Mouse (Mus musculus) heart, embryonic 11.5 days (tissue): ENCODE measurements around the gene Sept5. TPM values are rescaled to one million over a fixed set of nuclear protein-coding genes. Genes with fewer than 3 reads are reported as not detected.

Experiments used
- ATAC-seq: fragments of 200-750 bp; cut with Nextera tagmentation; replicated peaks from 2 replicates; pipeline ENCODE4 v1.8.0; 2017; ENCODE audit warnings: moderate library complexity; ENCODE audit not compliant: insufficient number of reproducible peaks, low FRiP score, low TSS enrichment
- H3K27ac ChIP-seq: fragments of 300-500 bp; sonication (generic); 2 replicates; pipeline ENCODE4 v1.5.1; 2014; ENCODE audit warnings: mild to moderate bottlenecking, low read depth, low read length
- H3K27me3 ChIP-seq: fragments of 300-500 bp; sonication (generic); 2 replicates; pipeline ENCODE4 v1.6.1; 2014; ENCODE audit warnings: mild to moderate bottlenecking, low read length, mixed read lengths; ENCODE audit not compliant: control insufficient read depth, insufficient read depth
- H3K36me3 ChIP-seq: fragments of 300-500 bp; sonication (generic); 2 replicates; pipeline ENCODE4 v1.6.1; 2014; ENCODE audit warnings: mild to moderate bottlenecking, low read length, moderate library complexity, mixed read lengths; ENCODE audit not compliant: control insufficient read depth, insufficient read depth
- H3K4me1 ChIP-seq: fragments of 300-500 bp; sonication (generic); 2 replicates; pipeline ENCODE4 v1.6.1; 2014; ENCODE audit warnings: low read length; ENCODE audit not compliant: control insufficient read depth, insufficient read depth
- H3K4me2 ChIP-seq: fragments of 300-500 bp; sonication (generic); 2 replicates; pipeline ENCODE4 v1.6.1; 2014; ENCODE audit warnings: mild to moderate bottlenecking, moderate library complexity
- H3K4me3 ChIP-seq: fragments of 300-500 bp; sonication (generic); 2 replicates; pipeline ENCODE4 v1.5.1; 2014; ENCODE audit warnings: low read depth, low read length
- H3K9ac ChIP-seq: fragments of 300-500 bp; sonication (generic); 2 replicates; pipeline ENCODE4 v1.6.1; 2014; ENCODE audit warnings: mild to moderate bottlenecking, low read depth, low read length, moderate library complexity
- H3K9me3 ChIP-seq: fragments of 300-500 bp; sonication (generic); replicated peaks from 2 replicates; pipeline ENCODE4 v1.6.1; 2016; ENCODE audit warnings: low read length; ENCODE audit not compliant: control insufficient read depth
- WGBS: fragments of 180-500 bp; shearing (Covaris S2); extraction: QIAGEN DNeasy Blood & Tissue Kit; methylation state at CpG from one replicate; pipeline ENCODE4 v1.1.7; 2014; ENCODE audit not compliant: insufficient replicate concordance; 5-methylcytosine and 5-hydroxymethylcytosine counted together
- polyA plus RNA-seq: library from polyadenylated mRNA; unstranded; fragments of >200 nt; fragmentation: Nextera tagmentation; extraction: Ambion mirVana; gene quantifications from 2 replicates; pipeline ENCODE4 v1.2.1, GENCODE M21; 2014

Sept5 gene
- polyA plus RNA-seq, 1 experiment from 2014 or later = 6.2 TPM

- Histone ChIP-seq H3K36me3 (no peaks in the 10 kb centered on the region), H3K9ac (no peak overlapping the region), H3K4me2 (no peak overlapping the region), H3K4me3 (no peak overlapping the region), H3K9me3 (no peaks in the 10 kb centered on the region), H3K27me3 (peaks cover 37% of the 10 kb centered on the region), H3K4me1 (peaks cover 13% of the 10 kb centered on the region), H3K27ac (no peak overlapping the region)
- WGBS = 46% methylated on average over 13 of the region's 13 CpGs
- ATAC-seq = peak; percentile 53; the same call in 1 of the 2 replicates
Measured at GRCm38 (mm10) chr16:18611752-18612151, 18.0 kb downstream of the Sept5 start.

- WGBS = 50% methylated on average over 2 of the region's 2 CpGs
- Histone ChIP-seq H3K4me1 (peaks cover 18% of the 10 kb centered on the region), H3K27me3 (peaks cover 24% of the 10 kb centered on the region), H3K9ac (no peak overlapping the region), H3K4me2 (no peak overlapping the region), H3K36me3 (no peaks in the 10 kb centered on the region), H3K27ac (no peak overlapping the region), H3K4me3 (no peak overlapping the region), H3K9me3 (no peaks in the 10 kb centered on the region)
- no peak for ATAC-seq
Measured at GRCm38 (mm10) chr16:18609099-18609498, 20.7 kb downstream of the Sept5 start.

DNA sequence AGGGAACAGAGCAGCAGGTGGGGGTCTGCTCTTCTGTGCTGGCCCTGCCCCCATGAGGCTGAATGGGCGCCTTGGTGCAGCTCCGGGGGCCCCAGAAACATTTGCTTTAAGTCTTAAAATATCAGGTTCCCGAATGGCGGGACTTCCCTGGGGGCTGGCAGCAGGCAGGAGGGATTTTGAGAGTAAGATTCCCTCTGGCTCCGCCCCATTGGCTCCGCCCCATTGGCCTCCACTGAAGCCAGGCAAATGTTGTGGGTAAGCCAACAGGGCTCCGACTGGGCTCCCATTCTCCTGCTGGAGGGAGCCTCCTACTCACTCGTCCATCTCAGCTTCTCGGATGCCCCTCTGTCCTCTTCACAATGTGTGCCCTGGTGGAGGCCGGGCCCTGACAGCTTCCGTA is 21.5 kb downstream of the Sept5 start:
- no peak for ATAC-seq
- Histone ChIP-seq H3K4me1 (peaks cover 24% of the 10 kb centered on the region), H3K9me3 (no peaks in the 10 kb centered on the region), H3K36me3 (no peaks in the 10 kb centered on the region), H3K27ac (no peak overlapping the region), H3K4me3 (no peak overlapping the region), H3K27me3 (peaks cover 24% of the 10 kb centered on the region), H3K9ac (no peak overlapping the region), H3K4me2 (peak overlapping the region; percentile 22; the same call in 1 of the 2 replicates)
- 7% methylated on average over 11 of the region's 11 CpGs for WGBS

DNA sequence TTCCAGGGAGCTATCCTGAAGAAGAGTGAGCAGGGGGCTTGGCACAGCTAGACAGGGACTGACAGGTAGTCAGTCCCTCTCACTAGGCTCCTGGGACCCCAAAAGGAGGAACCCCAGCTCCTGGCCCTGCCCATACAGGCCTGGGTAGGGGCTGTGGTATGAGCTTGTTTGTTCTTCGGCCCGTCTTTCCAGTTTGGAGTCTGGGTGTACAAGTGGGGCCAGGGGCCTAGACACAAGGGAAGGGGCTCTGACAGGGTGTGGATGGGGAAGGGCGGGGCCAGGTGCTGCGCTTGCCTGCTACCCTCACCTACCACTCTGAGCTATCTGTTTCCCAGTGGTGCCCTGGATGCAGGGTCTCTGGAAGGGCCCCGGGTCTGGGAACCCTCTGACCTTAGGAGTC is 24.0 kb downstream of the Sept5 start:
- 79% methylated on average over 5 of the region's 5 CpGs for WGBS
- no peaks in the 10 kb centered on the region for H3K9me3 ChIP-seq

DNA sequence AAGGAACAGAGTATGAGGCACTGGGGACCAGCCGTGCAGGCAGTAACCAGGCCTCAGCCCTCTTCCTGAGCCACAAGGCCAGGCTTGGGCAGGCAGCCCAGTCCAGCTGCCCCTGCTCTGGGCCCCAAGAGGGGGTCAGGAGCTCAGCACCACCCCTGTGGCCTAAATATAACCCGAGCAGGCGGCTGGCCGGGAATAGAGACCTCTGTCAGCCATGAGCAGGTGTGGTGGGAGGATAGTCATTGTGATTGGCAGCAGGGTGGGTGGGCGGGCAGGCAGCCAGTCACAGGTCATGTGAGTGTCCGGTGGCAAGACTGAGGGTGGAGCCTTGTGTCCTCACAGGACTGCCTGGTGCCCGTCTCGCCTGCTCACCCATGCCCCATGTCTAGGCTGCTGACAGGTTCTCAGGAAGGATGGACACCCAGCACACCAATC is 25.5 kb downstream of the Sept5 start:
- 41% methylated on average over 8 of the region's 8 CpGs for WGBS
- no peaks in the 10 kb centered on the region for H3K36me3 ChIP-seq
- H3K27me3 ChIP-seq = peaks cover 10% of the 10 kb centered on the region
- no peaks in the 10 kb centered on the region for H3K9me3 ChIP-seq
- ATAC-seq = peak; percentile 25; the same call in 1 of the 2 replicates
- H3K4me2 ChIP-seq = no peak overlapping the region
- H3K4me1 ChIP-seq = peaks cover 24% of the 10 kb centered on the region
- no peak overlapping the region for H3K4me3 ChIP-seq
- H3K9ac ChIP-seq = peak overlapping the region; percentile 50; the same call in 1 of the 2 replicates
- no peak overlapping the region for H3K27ac ChIP-seq

More for the DNA sequence above, 24.0 kb downstream of the Sept5 start:
- peaks cover 24% of the 10 kb centered on the region for H3K4me1 ChIP-seq
- H3K9ac ChIP-seq = no peak overlapping the region
- H3K4me2 ChIP-seq = no peak overlapping the region
- no peak overlapping the region for H3K27ac ChIP-seq
- no peak for ATAC-seq
- peaks cover 22% of the 10 kb centered on the region for H3K27me3 ChIP-seq
- no peaks in the 10 kb centered on the region for H3K36me3 ChIP-seq
- H3K4me3 ChIP-seq = no peak overlapping the region

DNA sequence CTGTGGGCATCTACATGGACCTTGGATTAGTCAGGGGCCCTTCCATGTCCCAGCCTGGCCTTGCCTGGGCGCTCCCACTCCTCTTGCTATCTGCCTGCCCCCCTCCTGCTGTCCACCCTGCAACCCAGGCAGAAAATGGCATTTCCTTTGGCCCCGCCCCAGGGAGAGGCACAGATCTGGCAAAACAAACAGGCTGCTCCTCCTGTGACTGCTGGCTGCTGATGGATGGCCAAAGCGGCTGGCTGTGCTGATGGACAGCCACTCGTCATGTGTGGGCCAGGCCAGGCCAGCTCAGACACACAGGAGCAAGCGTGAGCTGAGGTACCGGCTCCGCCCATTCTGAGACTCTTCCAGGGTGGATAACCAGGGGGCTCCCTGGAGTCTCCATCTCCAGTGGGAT is 28.3 kb downstream of the Sept5 start:
- Histone ChIP-seq H3K9ac (no peak overlapping the region), H3K27me3 (peaks cover 5% of the 10 kb centered on the region; the same call in 1 of the 2 replicates), H3K4me3 (no peak overlapping the region), H3K27ac (no peak overlapping the region), H3K4me1 (peaks cover 24% of the 10 kb centered on the region), H3K36me3 (no peaks in the 10 kb centered on the region), H3K9me3 (no peaks in the 10 kb centered on the region), H3K4me2 (no peak overlapping the region)
- 47% methylated on average over 7 of the region's 7 CpGs for WGBS
- no peak; the same call in 1 of the 2 replicates for ATAC-seq

GRCm38 (mm10) chr16:18598006-18598405 is 31.7 kb downstream of the Sept5 start:
- no peak for ATAC-seq
- no peak overlapping the region for H3K4me2 ChIP-seq
- peaks cover 27% of the 10 kb centered on the region for H3K27me3 ChIP-seq

GRCm38 (mm10) chr16:18596255-18596654 is 33.5 kb downstream of the Sept5 start:
- H3K36me3 ChIP-seq = no peaks in the 10 kb centered on the region
- H3K27me3 ChIP-seq = peaks cover 41% of the 10 kb centered on the region
- H3K9me3 ChIP-seq = no peaks in the 10 kb centered on the region
- no peak overlapping the region for H3K9ac ChIP-seq
- peaks cover 7% of the 10 kb centered on the region; the same call in 1 of the 2 replicates for H3K4me1 ChIP-seq
- 28% methylated on average over 5 of the region's 5 CpGs for WGBS
- H3K27ac ChIP-seq = no peak overlapping the region
- H3K4me2 ChIP-seq = no peak overlapping the region
- no peak overlapping the region for H3K4me3 ChIP-seq
- ATAC-seq = no peak

More at GRCm38 (mm10) chr16:18598006-18598405, 31.7 kb downstream of the Sept5 start:
- H3K9me3 ChIP-seq = no peaks in the 10 kb centered on the region
- H3K36me3 ChIP-seq = no peaks in the 10 kb centered on the region
- no peak overlapping the region for H3K27ac ChIP-seq
- H3K4me3 ChIP-seq = no peak overlapping the region
- WGBS = 52% methylated on average over 3 of the region's 3 CpGs
- no peak overlapping the region for H3K9ac ChIP-seq
- peaks cover 10% of the 10 kb centered on the region; the same call in 1 of the 2 replicates for H3K4me1 ChIP-seq

DNA sequence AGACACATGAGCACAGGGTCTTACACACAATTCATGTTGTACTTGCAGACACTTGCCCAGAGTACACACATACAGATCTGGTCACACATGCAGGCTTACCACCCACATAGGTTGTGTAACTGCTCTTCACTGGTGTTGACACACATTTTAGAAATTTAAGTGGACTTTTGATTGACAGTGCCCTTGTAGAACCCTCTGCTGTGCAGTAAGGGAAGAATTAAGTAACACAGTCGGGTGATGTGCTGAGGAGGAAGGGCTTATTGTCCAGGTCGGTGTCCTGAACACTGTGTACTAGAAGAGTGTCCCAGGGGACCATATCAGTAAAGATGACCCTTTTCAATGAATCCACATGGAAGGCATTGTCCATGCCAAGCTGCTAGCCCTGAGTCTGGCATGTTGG is 35.8 kb downstream of the Sept5 start:
- Histone ChIP-seq H3K4me2 (no peak overlapping the region), H3K9me3 (no peaks in the 10 kb centered on the region), H3K9ac (no peak overlapping the region), H3K36me3 (no peaks in the 10 kb centered on the region), H3K27me3 (peaks cover 64% of the 10 kb centered on the region), H3K4me1 (peaks cover 10% of the 10 kb centered on the region), H3K4me3 (no peak overlapping the region), H3K27ac (no peak overlapping the region)
- WGBS = 59% methylated on average over 2 of the region's 2 CpGs
- no peak for ATAC-seq
